Mouse (Mus musculus): ENCODE measurements at regions not wholly inside any gene's neighbourhood (a gene's known extent, or its start where the extent isn't known, plus 50 kb on each side); places are given as distances from the start of the nearest gene placed in this dataset.
"Not testable (repeated sequence)": the region's sequence is repeated elsewhere in the genome, so short reads cannot be mapped to it uniquely, and the experiment has no call there.

GRCm38 (mm10) chr13:70198638-70199037 is 396.4 kb downstream of the Med10 start:
- DNase-seq (ENCODE audit: low spot score) = no peak

- no peak for DNase-seq (ENCODE audit: low spot score)
These were observed 396.9 kb downstream of the Med10 start for GRCm38 (mm10) chr13:70199087-70199486.

GRCm38 (mm10) chr13:70205334-70205733 is 403.1 kb downstream of the Med10 start:
- DNase-seq (ENCODE audit: low spot score) = peak; percentile 41

GRCm38 (mm10) chr13:70210158-70210557 is 408.0 kb downstream of the Med10 start:
- DNase-seq (ENCODE audit: low spot score) = no peak

- no peak for DNase-seq (ENCODE audit: low spot score)
These were observed 410.8 kb downstream of the Med10 start for GRCm38 (mm10) chr13:70213017-70213416.

- no peak for DNase-seq (ENCODE audit: low spot score)
These were observed 411.4 kb downstream of the Med10 start for GRCm38 (mm10) chr13:70213622-70214021.

- no peak for DNase-seq (ENCODE audit: low spot score)
These were observed 411.9 kb downstream of the Med10 start for GRCm38 (mm10) chr13:70214022-70214654.

- DNase-seq (ENCODE audit: low spot score) = no peak
These were observed 413.9 kb downstream of the Med10 start for GRCm38 (mm10) chr13:70216134-70216533.

GRCm38 (mm10) chr13:70217429-70218133 is 415.4 kb downstream of the Med10 start:
- DNase-seq (ENCODE audit: low spot score) = no peak

- no peak for DNase-seq (ENCODE audit: low spot score)
These were observed 413.9 kb downstream of the Ice1 start for GRCm38 (mm10) chr13:70223485-70223884.

- no peak for DNase-seq (ENCODE audit: low spot score)
These were observed 410.3 kb downstream of the Ice1 start for GRCm38 (mm10) chr13:70227167-70227566.

GRCm38 (mm10) chr13:70233896-70234799 is 403.3 kb downstream of the Ice1 start:
- peak; percentile 87 for DNase-seq (ENCODE audit: low spot score)

- DNase-seq (ENCODE audit: low spot score) = no peak
These were observed 393.8 kb downstream of the Ice1 start for GRCm38 (mm10) chr13:70243598-70244157.

GRCm38 (mm10) chr13:70260003-70260496 is 377.4 kb downstream of the Ice1 start:
- no peak for DNase-seq (ENCODE audit: low spot score)

- DNase-seq (ENCODE audit: low spot score) = no peak
These were observed 373.8 kb downstream of the Ice1 start for GRCm38 (mm10) chr13:70263654-70264053.

GRCm38 (mm10) chr13:70276884-70277378 is 360.5 kb downstream of the Ice1 start:
- not testable (repeated sequence) for DNase-seq (ENCODE audit: low spot score)

- no peak for DNase-seq (ENCODE audit: low spot score)
These were observed 359.5 kb downstream of the Ice1 start for GRCm38 (mm10) chr13:70277667-70278591.

- DNase-seq (ENCODE audit: low spot score) = no peak
These were observed 356.2 kb downstream of the Ice1 start for GRCm38 (mm10) chr13:70281051-70281847.

- DNase-seq (ENCODE audit: low spot score) = peak; percentile 55
These were observed 354.7 kb downstream of the Ice1 start for GRCm38 (mm10) chr13:70282731-70283130.

GRCm38 (mm10) chr13:70283231-70283630 is 354.2 kb downstream of the Ice1 start:
- no peak for DNase-seq (ENCODE audit: low spot score)
